In genomic region chr3:86921181-86921975, GRCm38 (mm10) we compare ENCODE assay signal across 8 mouse cellular contexts. TPM values are rescaled to one million over a fixed set of nuclear protein-coding genes. Genes with fewer than 3 reads are reported as not detected.
DNase-seq lines count a peak whose midpoint lies in the region; ATAC-seq and TF ChIP-seq lines count a peak whose summit lies in the region.
"Had no signal": no experiment of that assay in that cellular context is flagged by ENCODE, and none has a peak within 500 bp of the region (broad histone marks: within the 10 kb centered on the region; RNA-seq: fewer than 3 reads in every experiment).

No protein-coding gene starts in this region.

- peak overlapping the region; percentile 80 for H3K4me2 ChIP-seq in intestine, embryonic 14.5 days (ENCODE audit: low read length)
- H3K4me2 ChIP-seq in myocyte (ENCODE audit: low read depth): peak overlapping the region; percentile 59

- H3K4me3 ChIP-seq in cortical plate, adult 2 months (ENCODE audit: insufficient read depth, low read length): peak overlapping the region; percentile 100; the same call in 1 of the 2 replicates
- peak overlapping the region; percentile 79 for H3K4me3 ChIP-seq in intestine, embryonic 14.5 days (ENCODE audit: low read depth, low read length)
- no peak overlapping the region for H3K4me3 ChIP-seq in myocyte

- H3K9me3 ChIP-seq in intestine, embryonic 14.5 days (ENCODE audit: control insufficient read depth, low read length): no peaks in the 10 kb centered on the region
- H3K9me3 ChIP-seq: megakaryocyte, embryonic 14.5 days had no signal

- peak; percentile 7 to 12 for DNase-seq in B cell, adult 2 months
- peak; percentile 4 for DNase-seq in CD4-positive helper T cell, adult 2 months (ENCODE audit: low read depth, low spot score)
- DNase-seq in intestine, embryonic 14.5 days (ENCODE audit: low spot score): no peak
- no peak for DNase-seq in yolk sac, embryonic 10.5 days (ENCODE audit: low spot score)
- no peak for DNase-seq in gastrocnemius, adult 8-10 months (ENCODE audit: low spot score in 2 of 2)

- peak overlapping the region; percentile 15 for H3ac ChIP-seq in myocyte (ENCODE audit: control insufficient read depth, insufficient read length)

- no peaks in the 10 kb centered on the region for H3K79me2 ChIP-seq in myocyte (ENCODE audit: control insufficient read depth, insufficient read depth)

- H3K36me3 ChIP-seq in intestine, embryonic 14.5 days (ENCODE audit: control insufficient read depth, insufficient read depth, low read length): no peaks in the 10 kb centered on the region
- H3K36me3 ChIP-seq in myocyte (ENCODE audit: control insufficient read depth, insufficient read depth): no peaks in the 10 kb centered on the region

- H3K9ac ChIP-seq in intestine, embryonic 14.5 days (ENCODE audit: low read length): no peak overlapping the region

- TF ChIP-seq POLR2A in cortical plate, adult 2 months (IDR thresholded peaks at IDR 0.05; ENCODE audit: extremely low read depth, insufficient read depth, low read length): no peak
- TF ChIP-seq POLR2A in myocyte (IDR thresholded peaks at IDR 0.05; ENCODE audit: insufficient read length, low read depth): no peak

- no peak for ATAC-seq in intestine, embryonic 14.5 days (replicated peaks; ENCODE audit: low FRiP score, low TSS enrichment, low read depth)

- peaks cover 7% of the 10 kb centered on the region; the same call in 1 of the 2 replicates for H3K27me3 ChIP-seq in intestine, embryonic 14.5 days (replicated peaks; ENCODE audit: control insufficient read depth, insufficient read depth, low read length)
- peaks cover 19% of the 10 kb centered on the region for H3K27me3 ChIP-seq in myocyte (ENCODE audit: control insufficient read depth, insufficient read depth, insufficient read length)

- no peak overlapping the region for H3K27ac ChIP-seq in cortical plate, adult 2 months (ENCODE audit: insufficient read depth, low read length)
- no peak overlapping the region for H3K27ac ChIP-seq in intestine, embryonic 14.5 days (ENCODE audit: low read depth)

- H3K4me1 ChIP-seq in cortical plate, adult 2 months (ENCODE audit: control insufficient read depth, insufficient read depth, low read length): peaks cover 11% of the 10 kb centered on the region
- peaks cover 6% of the 10 kb centered on the region; the same call in 1 of the 2 replicates for H3K4me1 ChIP-seq in intestine, embryonic 14.5 days (replicated peaks; ENCODE audit: control insufficient read depth, insufficient read depth, low read length)

- TF ChIP-seq CTCF in cortical plate, adult 2 months (IDR thresholded peaks at IDR 0.05; ENCODE audit: extremely low read depth, insufficient read depth, low read length): no peak

- WGBS in intestine, embryonic 14.5 days: 71% methylated on average over 18 of the region's 18 CpGs

TF ChIP-seq in myocyte, 11 proteins besides CTCF, POLR2A, EP300 and RAD21:
- no peak for TF ChIP-seq SRF (IDR thresholded peaks at IDR 0.05; ENCODE audit: control insufficient read depth, insufficient read length, low read depth)
- peak; percentile 38 for TF ChIP-seq USF1 (IDR thresholded peaks at IDR 0.05; ENCODE audit: low read depth)

RNA-seq across cellular contexts. Expression of gene Dclk2, which starts 0.7 kb away (rescaled TPM):
- polyA plus RNA-seq in cortical plate, adult 2 months (2012; rRNA removed): 48.4 and 51.5 TPM in 2 replicates
- polyA plus RNA-seq in intestine, embryonic 14.5 days (2014; fragmentation: Nextera tagmentation; extraction: Ambion mirVana): 9.1 and 10.2 TPM in 2 replicates
- polyA plus RNA-seq in myocyte (2012; fragmentation: generic; extraction: Trizol): 1.8 TPM
- under 1 TPM; 0.27 to 0.58 (median 0.41) TPM for total RNA-seq in gastrocnemius, adult 8-10 months (2022)

Comparison
In these comparisons a context has a peak if more than half of its experiments do, and no peak if none do; other contexts are left out.
1. DNase-seq: peak in B cell, adult 2 months (2 of 2) and CD4-positive helper T cell, adult 2 months (single experiment); none in intestine, embryonic 14.5 days (single experiment), yolk sac, embryonic 10.5 days (single experiment) and gastrocnemius, adult 8-10 months (0 of 2).